Mouse (Mus musculus): Measurements from ENCODE around the gene Trabd2b. TPM values are rescaled to one million over a fixed set of nuclear protein-coding genes. Genes with fewer than 3 reads are reported as not detected.
A peak's percentile ranks its signal among the peaks of the same experiment; 100 is the strongest.

Trabd2b gene
- total RNA-seq, 1 experiment from 2014 or later = 0.97 TPM

DNA sequence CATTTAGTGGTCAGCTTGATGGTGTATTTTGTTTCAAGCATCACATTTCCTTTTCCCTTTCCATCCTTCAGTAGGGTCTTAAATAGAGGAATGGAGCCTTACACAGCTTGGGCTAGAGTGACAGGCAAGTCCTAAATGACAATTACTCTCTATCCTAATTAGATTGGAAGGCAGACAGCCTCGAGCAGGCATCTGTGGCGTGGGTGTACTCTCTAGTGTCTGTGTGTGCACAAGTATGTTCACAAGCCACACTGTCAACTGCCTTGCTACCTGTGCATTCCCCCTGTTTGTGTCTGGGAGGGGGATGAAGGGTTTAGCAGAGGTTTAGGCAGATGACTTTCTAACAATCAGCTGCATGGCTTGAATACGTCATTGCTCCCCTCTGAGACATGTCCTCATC is 6.7 kb upstream of the Trabd2b start:
- no peak for DNase-seq

DNA sequence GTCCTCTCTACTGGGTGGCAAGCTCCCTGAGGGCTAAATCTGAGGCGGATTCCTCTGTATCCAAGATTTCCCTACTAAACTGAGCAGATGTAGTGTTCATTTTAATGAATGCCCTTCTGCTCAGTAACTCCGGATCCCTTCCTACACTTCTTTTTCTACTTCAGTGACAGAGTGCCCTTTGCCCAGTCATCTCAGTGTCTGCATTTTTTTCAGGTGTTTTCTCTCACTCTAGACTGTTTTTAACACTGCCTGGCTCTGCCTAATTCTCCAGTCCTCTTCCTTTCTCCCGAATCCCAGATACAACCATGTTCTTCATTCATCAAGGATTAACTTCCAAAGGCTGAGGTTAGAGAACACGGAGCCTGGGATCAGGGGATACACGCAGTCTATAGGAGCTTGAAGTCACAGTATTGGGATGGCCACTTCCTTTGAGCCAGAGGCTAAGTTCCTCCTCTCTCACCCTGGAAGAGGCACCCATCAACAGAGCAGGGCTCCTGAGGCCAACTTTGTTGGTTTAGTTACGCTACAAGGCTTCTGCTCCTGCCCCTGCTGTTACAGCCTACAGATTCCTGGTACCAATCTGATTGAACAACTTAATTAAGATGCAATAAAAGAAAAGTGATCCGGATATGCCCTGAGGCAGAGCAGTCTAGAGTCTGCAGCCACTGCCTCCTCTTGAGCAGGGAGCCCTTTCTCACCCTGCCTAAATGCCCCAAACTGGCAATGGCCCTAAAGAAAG is 4.4 kb upstream of the Trabd2b start:
- no peak for DNase-seq

DNA sequence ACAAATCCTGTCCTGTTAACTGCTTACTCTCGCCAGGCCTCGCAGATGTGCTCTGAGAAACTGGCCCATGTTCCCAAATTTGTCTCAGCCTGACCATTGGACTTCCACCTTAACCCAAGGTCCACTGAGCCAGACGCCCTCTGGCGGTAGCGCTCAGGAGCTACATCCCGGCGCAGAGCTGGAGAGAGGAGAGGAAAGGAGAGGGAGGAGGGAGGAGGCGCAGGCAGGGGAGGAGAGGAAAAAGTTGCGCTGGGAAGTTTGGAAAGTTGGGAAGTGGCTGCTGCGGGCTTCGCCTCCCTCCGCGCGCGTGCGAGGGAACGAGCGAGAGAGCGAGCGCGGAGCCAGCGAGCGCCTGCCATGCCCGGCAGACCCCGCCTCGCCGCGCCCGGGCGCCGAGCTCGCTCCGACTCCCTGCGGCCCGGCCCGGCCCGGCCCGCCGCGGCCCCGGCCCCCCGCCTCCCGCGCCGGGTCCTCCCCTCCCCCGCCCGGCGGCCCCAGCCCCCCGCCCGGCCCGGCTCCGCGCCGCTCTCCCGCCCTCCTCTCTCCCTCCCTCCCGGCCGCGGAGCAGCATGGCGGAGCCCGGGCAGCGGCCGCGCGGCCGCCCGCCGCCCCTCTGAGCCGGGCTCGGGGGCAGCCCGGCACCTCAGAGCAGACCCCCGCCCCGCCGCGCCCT is 706 bp upstream of the Trabd2b start:
- DNase-seq = peak; percentile 89

DNA sequence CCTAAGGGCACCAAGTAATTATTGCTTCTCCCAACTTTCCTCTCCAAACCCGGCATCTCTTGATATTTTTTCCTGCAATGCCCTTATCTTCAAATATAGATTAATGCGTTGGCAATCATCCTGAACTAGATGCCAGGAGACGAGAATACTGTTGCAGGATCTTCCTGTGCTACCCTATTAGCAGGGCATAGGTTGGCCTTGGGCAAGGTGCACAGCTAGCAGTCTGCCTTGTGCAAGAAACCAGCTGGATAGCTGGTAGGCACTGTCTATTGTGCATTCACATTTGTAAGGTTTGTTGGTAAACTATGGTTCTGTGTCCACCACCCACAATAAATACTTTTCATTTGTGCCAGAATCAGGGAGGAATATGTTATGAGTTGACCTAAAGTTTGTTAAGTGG is 992 bp downstream of the Trabd2b start:
- DNase-seq = no peak

DNA sequence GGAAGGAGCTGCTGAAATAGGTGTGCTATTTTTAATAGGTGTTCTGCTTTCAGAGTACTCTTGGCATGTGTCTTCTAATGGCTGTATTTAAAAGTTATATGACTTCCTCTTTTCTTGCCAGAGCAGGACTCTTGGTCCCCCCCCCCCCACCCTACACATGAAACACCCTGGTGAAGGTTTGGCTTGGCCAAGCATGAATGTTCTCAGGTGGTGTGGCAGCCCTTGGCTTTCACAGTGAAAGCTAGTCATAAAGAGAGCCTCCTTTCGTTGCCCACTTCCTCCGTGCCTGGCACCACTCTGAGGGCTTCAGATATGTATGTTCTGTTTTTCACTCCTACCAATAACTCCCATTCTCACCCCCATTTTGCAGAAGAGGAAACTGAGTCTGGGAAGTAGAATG is 1.8 kb downstream of the Trabd2b start:
- no peak for DNase-seq

DNA sequence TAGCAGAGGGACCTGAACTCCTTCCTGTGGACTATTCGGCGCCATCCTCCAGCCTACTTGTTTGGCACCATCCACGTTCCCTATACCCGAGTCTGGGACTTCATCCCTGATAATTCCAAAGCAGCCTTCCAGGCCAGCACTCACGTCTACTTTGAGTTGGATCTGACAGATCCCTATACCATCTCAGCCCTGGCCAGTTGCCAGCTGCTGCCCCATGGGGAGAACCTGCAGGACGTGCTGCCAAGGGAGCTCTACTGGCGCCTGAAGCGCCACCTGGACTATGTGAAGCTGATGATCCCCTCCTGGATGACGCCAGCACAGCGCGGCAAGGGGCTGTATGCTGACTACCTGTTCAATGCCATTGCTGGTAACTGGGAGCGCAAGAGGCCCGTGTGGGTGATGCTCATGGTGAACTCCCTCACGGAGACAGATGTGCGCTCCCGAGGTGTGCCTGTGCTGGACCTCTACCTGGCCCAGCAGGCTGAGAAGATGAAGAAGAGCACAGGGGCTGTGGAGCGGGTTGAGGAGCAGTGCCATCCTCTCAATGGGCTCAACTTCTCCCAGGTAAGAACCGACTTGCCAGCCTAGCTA is 2.5 kb downstream of the Trabd2b start:
- no peak for DNase-seq

DNA sequence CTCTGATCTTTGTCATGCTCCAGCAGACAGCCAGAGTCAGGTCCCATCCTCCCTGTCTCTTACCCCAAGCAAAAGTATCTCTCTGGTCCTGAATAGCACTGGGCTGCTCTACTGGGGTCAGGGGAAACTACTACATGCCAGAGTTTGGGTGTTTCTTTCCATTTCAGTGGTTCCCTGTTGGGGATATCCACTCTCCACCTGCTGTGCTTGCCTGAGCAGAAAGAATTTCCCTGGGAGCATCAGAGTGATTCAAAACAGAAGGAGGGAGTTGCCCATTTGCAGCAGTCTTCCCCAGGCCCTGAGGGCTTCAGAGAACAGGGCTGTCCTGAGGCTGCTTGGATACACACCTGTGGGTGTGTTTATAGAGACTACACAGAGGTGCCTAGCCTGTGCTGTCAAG is 3.0 kb downstream of the Trabd2b start:
- no peak for DNase-seq

DNA sequence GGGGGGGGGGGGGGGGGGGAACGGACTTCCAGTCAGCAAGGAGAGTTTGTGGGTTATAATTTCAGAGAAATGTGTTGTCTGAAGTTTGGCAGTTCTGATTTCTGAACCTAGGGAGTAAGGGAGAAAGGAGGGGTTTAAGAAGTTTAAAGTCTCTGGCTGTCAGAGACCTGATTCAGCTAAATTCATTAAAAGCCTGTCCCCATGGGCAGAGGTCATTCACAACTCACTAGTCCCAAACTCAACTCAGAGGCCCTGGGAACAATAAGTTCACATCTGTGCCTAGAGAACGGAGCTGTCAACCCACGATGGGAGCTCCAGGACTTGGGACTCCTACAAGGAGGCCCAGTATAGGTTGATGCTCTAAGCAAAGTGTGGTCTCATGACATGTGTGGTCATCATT is 3.5 kb downstream of the Trabd2b start:
- no peak for DNase-seq

DNA sequence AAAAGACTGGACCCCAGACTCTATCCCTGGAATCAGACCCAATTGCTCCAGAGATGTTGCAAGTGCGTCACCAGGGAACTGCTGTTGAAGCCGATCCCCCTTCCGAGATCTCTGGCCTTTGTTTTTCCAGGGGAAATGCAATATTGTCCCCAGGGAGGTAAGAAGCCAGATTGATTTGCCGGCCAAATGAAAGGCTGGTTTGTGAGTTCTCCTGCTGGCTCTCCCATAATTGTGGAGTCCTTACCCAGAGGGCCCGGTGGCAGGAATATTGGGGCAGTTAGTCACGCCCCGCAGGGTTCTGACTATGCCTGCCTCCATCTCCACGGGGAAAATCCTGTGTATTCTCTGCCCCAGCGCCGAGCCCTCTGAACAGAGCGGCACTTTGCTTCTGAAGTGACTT is 3.9 kb downstream of the Trabd2b start:
- peak; percentile 4 for DNase-seq

- no peak for DNase-seq
These were observed 4.6 kb downstream of the Trabd2b start for GRCm38 (mm10) chr4:114410958-114411661.

DNA sequence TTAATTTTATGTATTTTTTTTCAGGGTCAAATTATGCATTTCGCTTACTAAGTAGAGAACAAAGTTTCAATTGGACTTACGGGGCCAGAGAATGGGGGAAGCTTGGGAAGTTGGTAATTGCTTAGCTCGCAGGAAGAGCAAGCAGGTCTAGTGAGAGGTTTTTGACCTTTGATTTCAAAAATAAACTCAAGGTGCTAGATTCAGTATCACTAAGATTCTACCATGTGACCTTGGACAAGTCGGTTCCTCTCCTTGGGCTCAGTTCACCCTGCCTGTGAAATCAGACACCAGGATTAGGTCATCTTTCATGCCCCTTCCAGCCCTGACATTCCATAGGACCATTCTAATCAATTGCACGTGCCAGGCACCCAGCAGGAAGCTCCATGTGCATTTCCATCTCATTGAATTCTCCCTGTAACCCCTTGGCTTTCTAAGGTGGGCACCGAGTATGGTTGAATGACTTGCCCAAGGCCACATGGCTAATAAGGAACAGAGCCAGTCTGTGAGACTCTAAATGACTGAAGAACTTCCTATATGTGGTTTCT is 5.4 kb downstream of the Trabd2b start:
- no peak for DNase-seq

- no peak for DNase-seq
These were observed 9.6 kb downstream of the Trabd2b start for GRCm38 (mm10) chr4:114415925-114416645.

GRCm38 (mm10) chr4:114420154-114420553 is 13.6 kb downstream of the Trabd2b start:
- DNase-seq = no peak

- DNase-seq = no peak
These were observed 16.6 kb downstream of the Trabd2b start for GRCm38 (mm10) chr4:114423084-114423483.

GRCm38 (mm10) chr4:114425808-114426207 is 19.3 kb downstream of the Trabd2b start:
- no peak for DNase-seq

- DNase-seq = no peak
These were observed 26.2 kb downstream of the Trabd2b start for GRCm38 (mm10) chr4:114432742-114433141.

GRCm38 (mm10) chr4:114433440-114433839 is 26.9 kb downstream of the Trabd2b start:
- no peak for DNase-seq

DNA sequence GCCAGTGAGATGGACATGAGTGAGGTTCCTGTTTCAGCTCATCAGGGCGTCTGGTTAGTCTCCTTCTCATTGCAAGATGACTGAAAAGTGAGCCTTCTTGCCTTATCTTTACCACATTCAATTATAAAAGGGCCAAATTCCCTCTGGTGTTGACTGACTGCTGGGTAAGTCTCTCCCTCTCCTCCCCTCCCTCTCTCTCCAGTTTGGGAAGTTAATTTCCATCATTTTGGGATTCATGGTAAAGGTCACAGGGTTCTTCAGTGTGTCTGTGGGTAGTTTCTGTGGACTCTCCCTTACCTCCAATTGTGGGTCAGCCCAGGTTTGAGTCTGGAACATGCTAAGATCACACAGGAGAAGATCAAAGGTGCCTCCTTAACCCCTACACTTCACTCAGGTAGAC is 28.2 kb downstream of the Trabd2b start:
- no peak for DNase-seq

DNA sequence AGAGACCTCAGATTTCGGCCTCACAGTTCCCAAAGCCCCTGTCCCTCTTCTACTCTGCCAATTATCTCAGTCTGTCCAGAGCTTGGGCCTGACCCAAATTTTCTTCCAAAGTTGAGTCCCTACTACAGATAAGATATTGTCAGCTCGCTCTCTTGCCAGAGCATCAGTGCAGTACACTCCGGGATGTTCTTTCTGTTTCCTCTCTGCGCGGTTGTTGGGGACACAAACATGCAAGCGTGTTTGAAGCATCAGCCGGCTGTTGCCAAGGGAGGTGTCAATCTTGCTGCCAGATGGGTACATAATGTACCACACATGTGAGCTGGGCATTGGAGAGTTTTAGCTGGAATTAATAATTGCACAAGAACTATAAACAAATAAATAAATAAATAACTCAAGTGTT is 28.9 kb downstream of the Trabd2b start:
- DNase-seq = no peak

- DNase-seq = no peak
These were observed 32.2 kb downstream of the Trabd2b start for GRCm38 (mm10) chr4:114438764-114439163.

DNA sequence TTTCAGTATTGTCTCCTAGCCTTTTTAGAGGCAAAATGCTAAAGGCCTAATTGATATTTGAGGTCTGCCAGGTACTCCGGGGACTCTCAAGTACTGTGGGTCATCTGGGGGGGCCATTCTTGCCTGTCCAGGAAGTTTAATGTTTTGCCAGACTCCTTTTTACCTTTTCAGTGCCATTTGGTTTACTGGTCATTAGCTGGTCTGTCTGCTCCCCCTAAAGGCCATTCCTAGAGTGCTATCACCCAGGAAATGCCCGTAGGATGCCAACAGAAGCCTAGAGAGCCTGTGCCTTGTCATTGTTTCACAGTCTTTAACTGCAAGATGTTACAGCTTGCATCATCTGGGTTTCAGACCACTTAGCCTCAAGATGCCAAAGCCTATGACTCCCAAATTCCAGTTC is 35.7 kb downstream of the Trabd2b start:
- no peak for DNase-seq

- DNase-seq = no peak
These were observed 36.1 kb downstream of the Trabd2b start for GRCm38 (mm10) chr4:114442661-114443060.

Measured in adrenal gland, postnatal 25 days (tissue).